Mouse (Mus musculus) hindlimb bud, embryonic 11.5 days (tissue): Measurements from ENCODE around the gene Rbpj.

Source experiments
- DNase-seq: peaks from one replicate; pipeline ENCODE4 v3.0.0-alpha.2; 2012; ENCODE audit warnings: low read depth, low spot score; ENCODE audit errors: extremely low spot score

The Rbpj gene

GRCm38 (mm10) chr5:53509465-53509864 is 43.5 kb downstream of the Rbpj start:
- DNase-seq, result no peak

GRCm38 (mm10) chr5:53509927-53510326 is 44.0 kb downstream of the Rbpj start:
- no peak for DNase-seq

- DNase-seq, result no peak
Observed at GRCm38 (mm10) chr5:53511426-53511825, 45.5 kb downstream of the Rbpj start.

- no peak for DNase-seq
Observed at GRCm38 (mm10) chr5:53514959-53515612, 49.1 kb downstream of the Rbpj start.

- DNase-seq, result no peak
Observed at GRCm38 (mm10) chr5:53516482-53516881, 50.5 kb downstream of the Rbpj start.

- no peak for DNase-seq
Observed at GRCm38 (mm10) chr5:53517802-53518201, 51.9 kb downstream of the Rbpj start.

- DNase-seq, result no peak
Observed at GRCm38 (mm10) chr5:53519131-53519530, 53.2 kb downstream of the Rbpj start.

GRCm38 (mm10) chr5:53519998-53520577 is 54.1 kb downstream of the Rbpj start:
- no peak for DNase-seq

GRCm38 (mm10) chr5:53523046-53523445 is 57.1 kb downstream of the Rbpj start:
- DNase-seq, result no peak

- no peak for DNase-seq
Observed at GRCm38 (mm10) chr5:53524162-53524561, 58.2 kb downstream of the Rbpj start.

GRCm38 (mm10) chr5:53524831-53525230 is 58.9 kb downstream of the Rbpj start:
- no peak for DNase-seq

- DNase-seq, result no peak
Observed at GRCm38 (mm10) chr5:53525305-53526069, 59.5 kb downstream of the Rbpj start.

- no peak for DNase-seq
Observed at GRCm38 (mm10) chr5:53526070-53526430, 60.1 kb downstream of the Rbpj start.

GRCm38 (mm10) chr5:53529846-53530245 is 63.9 kb downstream of the Rbpj start:
- DNase-seq, result no peak

- DNase-seq, result no peak
Observed at GRCm38 (mm10) chr5:53535096-53535495, 69.1 kb downstream of the Rbpj start.

GRCm38 (mm10) chr5:53536635-53537554 is 70.9 kb downstream of the Rbpj start:
- DNase-seq, result no peak

GRCm38 (mm10) chr5:53539860-53540633 is 74.1 kb downstream of the Rbpj start:
- no peak for DNase-seq

GRCm38 (mm10) chr5:53542073-53542472 is 76.1 kb downstream of the Rbpj start:
- no peak for DNase-seq

GRCm38 (mm10) chr5:53543399-53543798 is 77.4 kb downstream of the Rbpj start:
- no peak for DNase-seq

- DNase-seq, result no peak
Observed at GRCm38 (mm10) chr5:53543945-53544344, 78.0 kb downstream of the Rbpj start.
